Mouse (Mus musculus) urinary bladder, postnatal 25 days (tissue): Measurements from ENCODE around the gene Il11.
"Not testable (repeated sequence)": the region's sequence is repeated elsewhere in the genome, so short reads cannot be mapped to it uniquely, and the experiment has no call there.

Experiments
- DNase-seq: peaks from one replicate; pipeline ENCODE4 v3.0.0; 2022; ENCODE audit warnings: low spot score

Il11 gene

GRCm38 (mm10) chr7:4782759-4783158 is at the start of gene Il11, which contains the start of gene Tmem190:
Gene Il11, minus strand, starts transcription at chr7:4782859.
Gene Tmem190, plus strand, starts transcription at chr7:4782937.
- no peak for DNase-seq

DNA sequence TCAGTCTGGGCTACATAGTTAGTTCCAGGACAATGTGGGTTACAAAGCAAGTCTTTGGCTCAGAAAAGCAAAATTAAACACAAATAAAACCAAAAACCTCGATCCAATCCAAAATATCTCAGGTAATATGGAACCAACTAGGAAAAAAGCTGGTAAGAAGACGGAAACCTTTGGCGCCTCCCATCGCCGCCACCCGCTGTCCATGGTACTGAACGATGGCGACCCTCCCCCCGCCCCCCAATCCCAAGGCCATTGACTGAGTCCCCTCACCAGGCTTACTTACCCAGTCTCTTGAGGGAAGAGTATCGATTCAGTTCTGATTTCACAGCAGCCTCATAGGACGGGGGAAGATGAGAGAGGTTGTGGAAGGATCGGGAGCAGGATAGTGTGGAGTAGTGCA is 47.8 kb upstream of the Il11 start:
- no peak for DNase-seq

- DNase-seq: no peak
Measured at GRCm38 (mm10) chr7:4825365-4825764, 42.7 kb upstream of the Il11 start.

GRCm38 (mm10) chr7:4822162-4822907 is 39.7 kb upstream of the Il11 start:
- no peak for DNase-seq

DNA sequence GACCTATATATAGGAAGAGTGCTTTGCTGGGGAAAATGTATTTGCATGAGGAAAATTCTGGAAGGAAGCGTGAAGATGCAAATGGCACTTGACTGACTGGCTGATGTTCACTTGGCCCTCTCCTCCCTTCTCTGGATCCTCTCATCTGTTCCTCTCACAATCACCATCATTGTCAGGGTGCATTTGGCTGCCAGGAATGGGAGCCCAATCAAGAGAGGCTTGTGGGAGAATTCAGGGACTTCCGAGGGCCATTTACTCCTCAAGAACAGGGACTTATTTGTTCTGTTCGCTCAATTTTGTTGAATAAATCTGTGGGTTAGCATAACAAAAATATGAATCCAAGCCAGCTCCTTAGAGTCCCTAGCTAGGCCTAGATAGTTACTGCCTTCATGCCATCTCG is 39.0 kb upstream of the Il11 start:
- DNase-seq: no peak

DNA sequence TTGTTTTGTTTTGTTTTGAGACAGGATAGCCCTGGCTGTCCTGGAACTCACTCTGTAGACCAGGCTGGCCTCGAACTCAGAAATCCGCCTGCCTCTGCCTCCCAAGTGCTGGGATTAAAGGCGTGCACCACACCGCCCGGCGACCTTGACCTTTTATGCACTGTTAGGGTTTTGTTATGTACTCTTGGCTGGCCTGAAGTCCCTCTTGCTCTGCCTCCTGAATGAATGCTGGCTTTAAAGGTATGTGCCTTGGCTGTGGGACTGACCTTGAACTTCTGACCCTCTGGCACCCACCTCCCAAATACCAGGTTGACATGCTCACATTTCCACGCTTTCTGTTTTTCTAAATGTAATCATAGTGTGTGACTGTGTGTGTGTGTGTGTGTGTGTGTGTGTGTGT is 38.3 kb upstream of the Il11 start:
- not testable (repeated sequence) for DNase-seq

DNA sequence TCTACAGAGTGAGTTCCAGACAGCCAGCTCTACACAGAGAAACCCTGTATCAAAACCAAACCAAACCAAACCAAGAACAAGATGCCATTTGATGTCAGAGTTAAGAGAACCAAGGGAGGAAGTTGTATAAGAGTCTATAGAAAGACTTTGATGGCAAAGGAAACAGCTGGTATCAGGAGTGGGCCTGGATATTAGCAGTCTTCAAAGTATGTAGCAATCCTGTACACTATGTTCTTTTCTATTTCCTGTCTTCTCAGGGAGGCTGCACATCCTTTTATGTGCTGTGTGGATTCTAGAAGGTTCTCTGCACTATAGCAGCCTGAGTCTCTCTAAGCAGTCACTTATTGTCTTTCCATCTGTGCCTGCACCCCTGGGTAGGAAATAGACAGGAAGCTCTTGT is 33.9 kb upstream of the Il11 start:
- DNase-seq: no peak

DNA sequence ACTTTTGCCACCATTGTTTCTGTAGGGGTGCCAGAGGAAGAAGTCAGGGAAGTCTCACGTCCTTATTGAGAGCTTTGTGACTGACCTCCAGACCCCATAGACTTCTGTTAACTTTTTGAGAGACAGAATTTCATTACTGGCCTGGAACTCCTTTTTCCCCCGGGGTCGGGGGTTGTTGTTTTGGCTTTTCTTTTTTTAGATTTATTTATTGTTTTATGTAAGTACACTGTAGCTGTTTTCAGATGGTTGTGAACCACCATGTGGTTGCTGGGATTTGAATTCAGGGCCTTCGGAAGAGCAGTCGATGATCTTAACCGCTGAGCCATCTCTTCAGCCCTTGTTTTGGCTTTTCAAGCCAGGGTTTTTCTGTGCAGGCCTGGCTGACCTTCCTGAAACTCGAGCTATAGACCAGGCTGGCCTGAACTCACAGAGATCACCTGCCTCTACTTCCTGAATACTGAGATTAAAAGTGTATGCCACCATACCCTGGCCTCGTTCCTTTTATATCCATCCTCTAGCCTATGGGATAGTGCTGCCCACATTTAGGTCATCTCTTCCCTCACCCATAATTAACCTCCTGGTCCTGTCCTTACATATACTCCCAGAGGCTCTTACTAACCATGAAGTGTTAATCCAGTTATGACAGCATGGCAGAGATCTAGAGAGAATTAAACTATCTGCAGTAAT is 30.6 kb upstream of the Il11 start:
- DNase-seq: no peak

- DNase-seq: peak; percentile 98
Measured at GRCm38 (mm10) chr7:4812303-4813104, 29.8 kb upstream of the Il11 start, which contains the start of gene Ube2s. Gene Ube2s, minus strand, starts transcription at chr7:4812590.

- DNase-seq: peak; percentile 41
Measured at GRCm38 (mm10) chr7:4811842-4812302, 29.2 kb upstream of the Il11 start.

GRCm38 (mm10) chr7:4811131-4811530 is 28.5 kb upstream of the Il11 start:
- not testable (repeated sequence) for DNase-seq

DNA sequence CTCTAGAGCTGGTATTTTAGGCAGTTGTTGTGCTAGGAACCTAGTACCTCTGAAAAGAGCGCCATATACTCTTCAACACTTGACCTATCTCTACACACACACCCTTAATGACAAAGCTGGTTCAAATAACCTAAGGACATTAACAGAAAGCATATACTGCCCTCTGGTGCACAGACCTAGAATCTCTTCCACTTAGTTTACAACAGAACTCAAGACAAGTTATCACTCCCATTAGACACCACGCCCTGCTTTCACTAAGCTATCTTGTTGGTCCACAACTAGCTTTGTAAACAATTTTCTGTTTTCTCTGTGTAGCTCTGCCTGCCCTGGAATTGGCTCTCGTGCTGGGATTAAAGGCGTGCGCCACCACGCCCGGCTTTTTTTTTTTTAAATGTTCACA is 24.1 kb upstream of the Il11 start:
- DNase-seq: no peak

GRCm38 (mm10) chr7:4802247-4802646 is 19.6 kb upstream of the Il11 start:
- no peak for DNase-seq

GRCm38 (mm10) chr7:4795767-4796433 is 13.2 kb upstream of the Il11 start:
- DNase-seq: no peak

DNA sequence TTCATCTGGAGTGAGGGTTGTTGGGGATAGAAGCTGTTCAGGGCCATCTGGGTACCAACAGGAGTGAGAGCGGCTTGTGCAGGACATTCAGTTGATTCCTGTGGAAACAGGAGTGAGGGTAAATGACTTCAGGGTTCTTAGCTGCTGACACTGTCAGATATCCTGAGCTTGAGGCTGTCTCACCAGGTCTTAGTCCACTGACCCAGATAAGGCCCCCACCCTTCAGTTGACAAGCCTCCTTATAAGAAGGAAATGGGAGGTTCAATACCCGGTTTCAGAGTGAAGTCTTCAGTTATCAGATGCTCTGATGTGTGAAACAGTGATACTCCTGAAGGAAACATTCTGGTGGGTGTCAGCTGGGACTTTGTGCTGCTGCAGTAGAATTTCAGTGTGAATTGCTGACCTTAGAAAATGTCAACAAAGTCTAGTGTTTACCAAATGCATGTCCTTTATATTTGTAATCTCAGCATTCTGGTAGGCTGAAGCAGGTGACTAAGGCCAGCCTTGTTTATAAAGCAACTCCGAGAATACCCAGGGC is 12.0 kb upstream of the Il11 start:
- DNase-seq: no peak

- no peak for DNase-seq
Measured at GRCm38 (mm10) chr7:4793674-4794073, 11.0 kb upstream of the Il11 start.

GRCm38 (mm10) chr7:4793248-4793647 is 10.6 kb upstream of the Il11 start:
- not testable (repeated sequence) for DNase-seq

DNA sequence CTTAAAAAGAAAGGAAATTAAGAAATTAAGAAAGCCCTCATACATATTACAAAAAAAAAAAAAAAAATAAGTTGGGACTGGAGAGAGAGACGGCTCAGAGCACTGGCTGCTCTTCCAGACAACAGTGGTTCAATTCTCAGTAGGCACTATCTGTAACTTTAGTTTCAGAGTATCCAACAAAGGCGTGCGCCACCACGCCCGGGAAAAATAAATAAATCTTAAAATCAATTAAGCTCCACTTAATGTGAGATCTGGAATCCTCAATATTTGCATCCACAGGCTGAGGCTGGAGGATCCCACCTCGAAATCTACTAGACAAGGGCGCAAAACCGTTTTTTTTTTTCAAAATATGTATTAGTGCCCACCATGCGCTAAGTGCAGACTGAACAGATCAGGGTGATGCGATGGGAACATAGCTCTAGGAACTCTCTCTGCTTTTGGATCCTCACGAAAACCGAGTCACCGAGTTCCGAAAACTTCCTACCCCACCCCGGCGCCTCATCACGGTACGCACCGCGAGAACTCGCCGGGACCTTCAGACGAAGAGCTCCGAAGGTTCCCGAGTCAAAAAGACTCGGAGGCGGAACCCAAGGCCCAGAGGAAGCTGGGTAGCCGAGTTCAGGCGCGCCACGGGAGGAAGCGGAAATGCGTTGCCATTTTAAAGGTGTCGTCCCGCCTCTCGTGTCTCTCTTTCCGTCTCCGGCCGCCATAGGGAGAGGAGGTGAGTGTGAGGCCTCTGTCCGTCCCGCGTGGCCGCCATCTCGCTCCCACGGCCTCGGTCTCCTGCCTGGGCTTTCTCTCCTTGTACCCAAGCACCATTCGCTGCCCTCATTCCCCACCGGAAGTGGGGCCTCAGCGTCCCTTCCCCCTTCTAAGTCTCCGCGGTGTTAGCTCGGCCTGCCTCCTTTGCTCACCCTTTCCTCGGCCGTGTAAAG is 9.9 kb upstream of the Il11 start, which contains the start of gene Rpl28:
Gene Rpl28 (plus strand): TSS at position 597 of the 935 bp plus-strand sequence.
- peak; percentile 83 for DNase-seq

DNA sequence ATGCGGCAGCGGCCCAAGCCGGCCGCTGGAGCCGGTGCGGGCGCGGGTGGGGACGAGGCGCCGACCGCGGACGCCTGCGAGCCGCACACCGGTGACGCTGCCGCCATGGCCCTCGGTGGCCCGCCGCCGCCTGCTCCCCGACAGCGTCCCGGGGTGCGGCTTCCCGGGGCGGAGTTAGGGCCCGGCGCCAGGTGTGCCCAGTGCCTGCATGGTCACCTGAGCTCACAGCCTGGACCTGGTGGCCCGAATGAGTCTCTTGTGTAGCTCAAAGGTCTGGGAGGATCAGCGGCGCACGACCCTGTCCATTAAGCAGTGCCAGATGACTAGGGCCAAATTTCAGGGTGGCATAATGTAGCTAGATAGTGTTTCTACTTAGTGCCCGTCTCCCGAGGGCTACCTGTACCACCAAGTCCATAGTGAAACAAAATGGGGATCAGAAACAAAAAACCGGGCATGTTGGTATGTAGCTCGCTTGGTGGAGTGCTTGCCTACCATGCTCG is 6.8 kb upstream of the Il11 start, which contains the start of gene Tmem238:
Gene Tmem238 (minus strand): TSS at position 221 of the 500 bp plus-strand sequence.
- peak; percentile 71 for DNase-seq
